Comparison of ENCODE assay signal across 8 mouse cellular contexts in the genomic region with DNA sequence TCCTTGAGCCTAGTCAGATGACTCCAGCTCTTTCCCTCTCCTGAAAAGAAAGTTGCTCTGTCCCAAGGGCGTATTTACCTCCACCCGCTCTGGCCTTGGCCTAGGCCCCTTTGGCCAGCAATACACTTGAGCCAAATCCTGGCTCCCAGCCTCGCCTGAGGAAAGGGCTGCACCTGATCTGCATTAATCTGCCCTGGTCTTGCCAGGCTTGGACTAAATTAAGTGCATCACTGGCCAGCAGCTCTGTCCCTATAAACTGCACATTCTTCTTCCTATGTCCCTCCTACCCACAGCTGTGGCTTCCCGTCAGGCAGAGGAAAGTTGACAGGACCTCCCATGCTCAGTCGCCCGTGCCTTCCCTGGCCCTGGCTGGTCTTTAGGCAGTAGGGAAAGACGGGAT. TPM values are rescaled to one million over a fixed set of nuclear protein-coding genes. Genes with fewer than 3 reads are reported as not detected.
DNase-seq lines count a peak whose midpoint lies in the region; ATAC-seq and TF ChIP-seq lines count a peak whose summit lies in the region.
"Had no signal": no experiment of that assay in that cellular context is flagged by ENCODE, and none has a peak within 500 bp of the region (broad histone marks: within the 10 kb centered on the region; RNA-seq: fewer than 3 reads in every experiment).

No protein-coding gene starts in this region.

- peak; percentile 75 for DNase-seq in midbrain, postnatal 0 days (ENCODE audit: low spot score)
- DNase-seq in cerebellum, postnatal 25 days, result peak; percentile 16 to 35
- DNase-seq in heart, postnatal 25 days (ENCODE audit: low spot score), result peak; percentile 35
- peak; percentile 26 to 44 for DNase-seq in left cerebral cortex, postnatal 25 days (ENCODE audit: low spot score in 2 of 2)
- no peak for DNase-seq in B cell, adult 2 months
- no peak for DNase-seq in lung, adult 2 months

- intact Hi-C loops in heart, postnatal 25 days (cut with DNase I), result no loop called here
- intact Hi-C loops in left cerebral cortex, postnatal 25 days (cut with DNase I), result no loop called here

- peak; percentile 20; the same call in 1 of the 2 replicates for ATAC-seq in midbrain, postnatal 0 days (ENCODE audit: low FRiP score)
- no peak for ATAC-seq in midbrain, embryonic 13.5 days

- TF ChIP-seq POLR2A in lung, adult 2 months (IDR thresholded peaks at IDR 0.05; ENCODE audit: borderline replicate concordance, extremely low read depth, low read depth, low read length), result no peak

- H3K9me3 ChIP-seq in midbrain, postnatal 0 days (ENCODE audit: low read length), result no peaks in the 10 kb centered on the region
- no peaks in the 10 kb centered on the region for H3K9me3 ChIP-seq in midbrain, embryonic 13.5 days

- no peak overlapping the region for H3K27ac ChIP-seq in midbrain, postnatal 0 days (ENCODE audit: low read depth, low read length)
- no peak overlapping the region for H3K27ac ChIP-seq in midbrain, embryonic 13.5 days
- H3K27ac ChIP-seq: macrophage had no signal

- no peak overlapping the region for H3K4me3 ChIP-seq in midbrain, postnatal 0 days (ENCODE audit: low read depth, low read length)
- no peak overlapping the region for H3K4me3 ChIP-seq in midbrain, embryonic 13.5 days (replicated peaks)
- H3K4me3 ChIP-seq in lung, adult 2 months (replicated peaks; ENCODE audit: extremely low read depth, low read depth, low read length), result no peak overlapping the region

- 0 out of 2 replicates have a peak, but pooled peaks cover 2% of the 10 kb centered on the region for H3K4me1 ChIP-seq in midbrain, postnatal 0 days (ENCODE audit: insufficient read depth, low read length)
- H3K4me1 ChIP-seq in midbrain, embryonic 13.5 days (replicated peaks), result no peaks in the 10 kb centered on the region
- no peaks in the 10 kb centered on the region for H3K4me1 ChIP-seq in lung, adult 2 months (ENCODE audit: control insufficient read depth, insufficient read depth, low read length)

- no peak for TF ChIP-seq CTCF in midbrain, postnatal 0 days (IDR thresholded peaks at IDR 0.05)
- no peak for TF ChIP-seq CTCF in lung, adult 2 months (IDR thresholded peaks at IDR 0.05; ENCODE audit: insufficient read depth, low read length)

- no peak overlapping the region for H3K9ac ChIP-seq in midbrain, postnatal 0 days (replicated peaks; ENCODE audit: low read length, poor library complexity, severe bottlenecking)
- H3K9ac ChIP-seq in midbrain, embryonic 13.5 days (replicated peaks), result no peak overlapping the region

- H3K4me2 ChIP-seq in midbrain, postnatal 0 days (ENCODE audit: low read depth, low read length, poor library complexity, severe bottlenecking), result no peak overlapping the region
- H3K4me2 ChIP-seq in midbrain, embryonic 13.5 days (replicated peaks), result no peak overlapping the region

- no peaks in the 10 kb centered on the region for H3K36me3 ChIP-seq in midbrain, postnatal 0 days (ENCODE audit: insufficient read depth, low read length)
- no peaks in the 10 kb centered on the region for H3K36me3 ChIP-seq in midbrain, embryonic 13.5 days

- WGBS in midbrain, postnatal 0 days, result 50% methylated on average over 7 of the region's 7 CpGs
- 59% methylated on average over 7 of the region's 7 CpGs for WGBS in midbrain, embryonic 13.5 days
- WGBS in lung, adult 2 months, result 65% methylated on average over 7 of the region's 7 CpGs

- no peaks in the 10 kb centered on the region for H3K27me3 ChIP-seq in midbrain, postnatal 0 days (ENCODE audit: insufficient read depth, low read length)
- no peaks in the 10 kb centered on the region for H3K27me3 ChIP-seq in midbrain, embryonic 13.5 days

RNA-seq across cellular contexts. Expression of a gene that starts 36.1 kb away (rescaled TPM):
- 2.7 and 3.0 TPM in 2 replicates for total RNA-seq in midbrain, postnatal 0 days (2014; rRNA removed)
- 3.3 TPM in 2 replicates for polyA plus RNA-seq in midbrain, postnatal 0 days (2015; fragmentation: Nextera tagmentation; extraction: Ambion mirVana)
- polyA plus RNA-seq in midbrain, embryonic 13.5 days (2015; fragmentation: Nextera tagmentation; extraction: Ambion mirVana), result 1.9 TPM in 2 replicates
- 10 to 100 TPM; 72.3 to 80.0 TPM for total RNA-seq in heart, postnatal 25 days (2021)
- total RNA-seq in left cerebral cortex, postnatal 25 days (2021), result 10 to 100 TPM; 29.8 to 34.8 TPM
- polyA plus RNA-seq in lung, adult 2 months (2012; rRNA removed), result 144 and 155 TPM in 2 replicates

RNA-seq across cellular contexts. Expression of a gene that starts 37.0 kb away (rescaled TPM):
- total RNA-seq in midbrain, postnatal 0 days (2014; rRNA removed), result 28.3 and 34.3 TPM in 2 replicates
- 13.9 and 15.3 TPM in 2 replicates for polyA plus RNA-seq in midbrain, postnatal 0 days (2015; fragmentation: Nextera tagmentation; extraction: Ambion mirVana)
- 7.3 and 9.3 TPM in 2 replicates for polyA plus RNA-seq in midbrain, embryonic 13.5 days (2015; fragmentation: Nextera tagmentation; extraction: Ambion mirVana)
- total RNA-seq in heart, postnatal 25 days (2021), result 10 to 100 TPM; 33.3 to 35.7 TPM
- 10 to 100 TPM; 45.7 to 51.3 TPM for total RNA-seq in left cerebral cortex, postnatal 25 days (2021)
- polyA plus RNA-seq in lung, adult 2 months (2012; rRNA removed), result 41.7 and 44.9 TPM in 2 replicates

Comparison
In these comparisons a context has a peak if more than half of its experiments do, and no peak if none do; other contexts are left out.
1. DNase-seq: peak in midbrain, postnatal 0 days (single experiment), cerebellum, postnatal 25 days (2 of 2), heart, postnatal 25 days (single experiment) and left cerebral cortex, postnatal 25 days (2 of 2); none in B cell, adult 2 months (0 of 2) and lung, adult 2 months (single experiment).